Comparison of ENCODE assay signal across 8 mouse cellular contexts in the genomic region with DNA sequence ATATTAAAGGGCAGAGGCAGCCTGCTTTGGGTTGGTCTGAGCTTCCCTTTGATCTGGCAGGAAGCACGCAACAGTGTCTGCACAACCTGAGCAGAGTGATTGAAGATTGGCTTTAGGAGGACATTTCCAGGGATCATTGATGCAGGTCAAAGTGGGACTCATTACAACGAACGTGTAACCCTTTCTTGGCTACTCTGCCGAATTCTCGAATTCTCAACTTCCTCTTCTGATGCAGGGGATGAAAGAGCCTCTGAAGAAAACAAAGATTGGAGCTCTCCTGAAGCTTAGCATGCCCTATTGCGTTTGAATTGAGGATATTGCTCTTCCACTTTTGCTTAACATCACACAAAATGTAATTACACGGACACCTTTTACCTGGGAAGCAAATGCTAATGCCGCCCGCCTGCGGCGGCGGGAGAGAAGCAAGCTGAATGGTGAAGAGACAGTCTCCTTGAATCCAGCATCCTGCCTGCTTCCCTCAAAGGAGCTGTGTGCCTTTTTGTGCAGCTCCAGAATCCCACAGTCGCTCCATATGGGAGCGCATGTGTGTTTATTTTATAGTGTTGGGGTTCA.
DNase-seq lines count a peak whose midpoint lies in the region; ATAC-seq lines count a peak whose summit lies in the region.

No protein-coding gene starts in this region.

- H3K9ac ChIP-seq in kidney, embryonic 14.5 days (ENCODE audit: low read depth, low read length) = no peak overlapping the region
- H3K9ac ChIP-seq in neural tube, embryonic 15.5 days (replicated peaks) = peak overlapping the region; percentile 39; the same call in 1 of the 2 replicates

- no peak for ATAC-seq in kidney, embryonic 14.5 days (ENCODE audit: low FRiP score, low TSS enrichment)
- peak; percentile 79 for ATAC-seq in neural tube, embryonic 15.5 days (ENCODE audit: low FRiP score)

- WGBS in kidney, embryonic 14.5 days = 4% methylated on average over 14 of the region's 14 CpGs
- WGBS in neural tube, embryonic 15.5 days = 3% methylated on average over 14 of the region's 14 CpGs

- no peaks in the 10 kb centered on the region; the same call in 1 of the 2 replicates for H3K27me3 ChIP-seq in kidney, embryonic 14.5 days (ENCODE audit: control insufficient read depth, insufficient read depth, low read length)
- no peaks in the 10 kb centered on the region for H3K27me3 ChIP-seq in neural tube, embryonic 15.5 days (replicated peaks)

- H3K27ac ChIP-seq in kidney, embryonic 14.5 days (ENCODE audit: low read depth, low read length) = no peak overlapping the region
- peak overlapping the region; percentile 70 for H3K27ac ChIP-seq in neural tube, embryonic 15.5 days (replicated peaks)

- H3K4me2 ChIP-seq in kidney, embryonic 14.5 days (replicated peaks; ENCODE audit: low read depth, low read length) = peak overlapping the region; percentile 1; the same call in 1 of the 2 replicates
- H3K4me2 ChIP-seq in neural tube, embryonic 15.5 days = peak overlapping the region; percentile 57

- no peak for DNase-seq in kidney, postnatal 36 days
- peak; percentile 14 for DNase-seq in embryo, embryonic 9.5 days (ENCODE audit: extremely low spot score)
- DNase-seq in layer of hippocampus, adult 18-20 months (ENCODE audit: low spot score in 2 of 2) = peak; percentile 37 to 75
- DNase-seq in lung, postnatal 36 days = no peak
- DNase-seq in cerebellum, adult 9-11 months = no peak
- no peak for DNase-seq in natural killer cell, adult 2 months (ENCODE audit: low spot score in 2 of 2)

- H3K4me1 ChIP-seq in kidney, embryonic 14.5 days (ENCODE audit: control insufficient read depth, insufficient read depth, low read length) = no peaks in the 10 kb centered on the region
- H3K4me1 ChIP-seq in neural tube, embryonic 15.5 days = peaks cover 11% of the 10 kb centered on the region

- no peaks in the 10 kb centered on the region for H3K36me3 ChIP-seq in kidney, embryonic 14.5 days (ENCODE audit: control insufficient read depth, insufficient read depth, low read length)
- no peaks in the 10 kb centered on the region for H3K36me3 ChIP-seq in neural tube, embryonic 15.5 days

- H3K4me3 ChIP-seq in kidney, embryonic 14.5 days (ENCODE audit: low read length) = no peak overlapping the region
- H3K4me3 ChIP-seq in neural tube, embryonic 15.5 days (replicated peaks) = peak overlapping the region; percentile 30

- no peaks in the 10 kb centered on the region for H3K9me3 ChIP-seq in kidney, embryonic 14.5 days (ENCODE audit: control insufficient read depth, low read length)
- no peaks in the 10 kb centered on the region; the same call in 1 of the 2 replicates for H3K9me3 ChIP-seq in neural tube, embryonic 15.5 days (replicated peaks)

Comparison
In these comparisons a context has a peak if more than half of its experiments do, and no peak if none do; other contexts are left out.
1. DNase-seq: peak in embryo, embryonic 9.5 days (single experiment) and layer of hippocampus, adult 18-20 months (2 of 2); none in kidney, postnatal 36 days (0 of 2), lung, postnatal 36 days (single experiment), cerebellum, adult 9-11 months (single experiment) and natural killer cell, adult 2 months (0 of 2).